Mouse (Mus musculus): ENCODE data around the gene Vmn2r89. TPM values are rescaled to one million over a fixed set of nuclear protein-coding genes. Genes with fewer than 3 reads are reported as not detected.
"Not testable (repeated sequence)": the region's sequence is repeated elsewhere in the genome, so short reads cannot be mapped to it uniquely, and the experiment has no call there.

Gene Vmn2r89
- total RNA-seq (2012; rRNA removed): not detected in 2 replicates

DNA sequence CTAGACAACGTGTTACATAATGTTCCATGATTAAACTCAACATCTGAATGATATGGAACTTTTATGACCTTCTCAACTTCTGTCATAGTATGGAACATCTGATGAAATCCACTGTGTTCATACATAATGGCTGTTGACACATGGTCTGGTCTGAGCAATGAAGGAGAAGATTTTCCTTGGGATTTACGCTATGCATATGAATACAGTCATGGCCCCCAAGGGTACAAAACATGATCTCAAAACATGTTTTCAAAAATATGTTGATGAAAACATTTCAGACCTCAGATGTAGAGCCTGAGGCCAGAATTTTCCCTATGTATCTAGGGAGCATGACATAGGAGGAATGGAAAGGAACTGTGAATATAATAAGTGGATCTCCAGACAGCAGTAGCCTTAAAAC, at the start of gene Vmn2r89:
Gene Vmn2r89 (plus strand): TSS at position 301 of the 400 bp plus-strand sequence.
- H3K9me3 ChIP-seq (ENCODE audit: control insufficient read depth, insufficient read depth, low read depth, low read length); H3K9ac ChIP-seq (ENCODE audit: insufficient read depth, low read depth, low read length, poor library complexity, severe bottlenecking); H3K36me3 ChIP-seq (ENCODE audit: control insufficient read depth, insufficient read depth, low read length, poor library complexity, severe bottlenecking); H3K4me3 ChIP-seq (ENCODE audit: insufficient read depth in 1 of 2, low read depth in 1 of 2, low read length in 2 of 2, poor library complexity in 1 of 2, severe bottlenecking in 1 of 2); in situ Hi-C loops (cut with MboI; ENCODE audit: low sequenced_read_pairs in 2 of 2, unreplicated experiment in 2 of 2); H3K4me1 ChIP-seq (ENCODE audit: control insufficient read depth in 2 of 2, insufficient read depth in 2 of 2, low read length in 2 of 2, poor library complexity in 1 of 2); DNase-seq (ENCODE audit: low read depth, low spot score); H3K27ac ChIP-seq (ENCODE audit: insufficient read depth, low read depth, low read length, poor library complexity, severe bottlenecking): not testable (repeated sequence)

DNA sequence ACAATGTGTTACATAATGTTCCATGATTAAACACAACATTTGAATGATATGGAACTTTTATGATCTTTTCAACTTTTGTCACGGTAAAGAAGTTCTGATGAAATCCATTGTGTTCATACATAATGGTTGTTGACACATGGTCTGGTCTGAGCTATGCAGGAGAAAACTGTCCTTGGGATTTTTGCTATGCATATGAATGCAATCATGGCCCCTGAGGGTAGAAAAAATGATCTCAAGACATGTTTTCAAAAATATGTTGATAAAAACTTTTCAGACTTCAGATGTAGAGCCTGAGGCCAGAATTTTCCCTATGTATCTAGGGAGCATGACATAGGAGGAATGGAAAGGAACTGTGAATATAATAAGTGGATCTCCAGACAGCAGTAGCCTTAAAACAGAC, 41.1 kb upstream of the Vmn2r89 start, which contains the start of gene Vmn2r88:
Gene Vmn2r88 (plus strand): TSS at position 301 of the 400 bp plus-strand sequence.
- DNase-seq (ENCODE audit: low read depth, low spot score): no peak
- no peak within 1 kb of the TSS for H3K4me3 ChIP-seq (ENCODE audit: insufficient read depth in 1 of 2, low read depth in 1 of 2, low read length in 2 of 2, poor library complexity in 1 of 2, severe bottlenecking in 1 of 2)
- no peaks in the 10 kb centered on the region for H3K36me3 ChIP-seq (ENCODE audit: control insufficient read depth, insufficient read depth, low read length, poor library complexity, severe bottlenecking)
- H3K9ac ChIP-seq (ENCODE audit: insufficient read depth, low read depth, low read length, poor library complexity, severe bottlenecking): no peak within 1 kb of the TSS
- in situ Hi-C loops (cut with MboI; ENCODE audit: low sequenced_read_pairs in 2 of 2, unreplicated experiment in 2 of 2): no loop called here
- no peaks in the 10 kb centered on the region for H3K4me1 ChIP-seq (ENCODE audit: control insufficient read depth in 2 of 2, insufficient read depth in 2 of 2, low read length in 2 of 2, poor library complexity in 1 of 2)
- no peak within 1 kb of the TSS for H3K27ac ChIP-seq (ENCODE audit: insufficient read depth, low read depth, low read length, poor library complexity, severe bottlenecking)
- no peaks in the 10 kb centered on the region for H3K9me3 ChIP-seq (ENCODE audit: control insufficient read depth, insufficient read depth, low read depth, low read length)
- TF ChIP-seq CHD2 (IDR thresholded peaks at IDR 0.05; ENCODE audit: low read depth, low read length): no peak
- TF ChIP-seq ZNF384 (IDR thresholded peaks at IDR 0.05; ENCODE audit: low read depth, low read length): no peak
- TF ChIP-seq HCFC1 (IDR thresholded peaks at IDR 0.05; ENCODE audit: borderline replicate concordance, insufficient read depth, low read length): no peak
- no peak for TF ChIP-seq MAFK (IDR thresholded peaks at IDR 0.05; ENCODE audit: insufficient read depth, low read depth, low read length)
- TF ChIP-seq ZC3H11A (IDR thresholded peaks at IDR 0.05; ENCODE audit: borderline replicate concordance, low read depth, low read length): no peak

- in situ Hi-C loops (cut with MboI; ENCODE audit: low sequenced_read_pairs in 2 of 2, unreplicated experiment in 2 of 2): no loop called here
- no peak for DNase-seq (ENCODE audit: low read depth, low spot score)
- no peaks in the 10 kb centered on the region for H3K9me3 ChIP-seq (ENCODE audit: control insufficient read depth, insufficient read depth, low read depth, low read length)
- no peak overlapping the region for H3K9ac ChIP-seq (ENCODE audit: insufficient read depth, low read depth, low read length, poor library complexity, severe bottlenecking)
- TF ChIP-seq CHD2 (IDR thresholded peaks at IDR 0.05; ENCODE audit: low read depth, low read length) (no peak), MAFK (IDR thresholded peaks at IDR 0.05; ENCODE audit: insufficient read depth, low read depth, low read length) (no peak), ZC3H11A (IDR thresholded peaks at IDR 0.05; ENCODE audit: borderline replicate concordance, low read depth, low read length) (no peak), ZNF384 (IDR thresholded peaks at IDR 0.05; ENCODE audit: low read depth, low read length) (no peak), HCFC1 (IDR thresholded peaks at IDR 0.05; ENCODE audit: borderline replicate concordance, insufficient read depth, low read length) (no peak)
- H3K36me3 ChIP-seq (ENCODE audit: control insufficient read depth, insufficient read depth, low read length, poor library complexity, severe bottlenecking): no peaks in the 10 kb centered on the region
- H3K4me1 ChIP-seq (ENCODE audit: control insufficient read depth in 2 of 2, insufficient read depth in 2 of 2, low read length in 2 of 2, poor library complexity in 1 of 2): no peaks in the 10 kb centered on the region
- no peak overlapping the region for H3K27ac ChIP-seq (ENCODE audit: insufficient read depth, low read depth, low read length, poor library complexity, severe bottlenecking)
- no peak overlapping the region for H3K4me3 ChIP-seq (ENCODE audit: insufficient read depth in 1 of 2, low read depth in 1 of 2, low read length in 2 of 2, poor library complexity in 1 of 2, severe bottlenecking in 1 of 2)
Observed at GRCm38 (mm10) chr14:51423885-51424284, 27.8 kb upstream of the Vmn2r89 start.

DNA sequence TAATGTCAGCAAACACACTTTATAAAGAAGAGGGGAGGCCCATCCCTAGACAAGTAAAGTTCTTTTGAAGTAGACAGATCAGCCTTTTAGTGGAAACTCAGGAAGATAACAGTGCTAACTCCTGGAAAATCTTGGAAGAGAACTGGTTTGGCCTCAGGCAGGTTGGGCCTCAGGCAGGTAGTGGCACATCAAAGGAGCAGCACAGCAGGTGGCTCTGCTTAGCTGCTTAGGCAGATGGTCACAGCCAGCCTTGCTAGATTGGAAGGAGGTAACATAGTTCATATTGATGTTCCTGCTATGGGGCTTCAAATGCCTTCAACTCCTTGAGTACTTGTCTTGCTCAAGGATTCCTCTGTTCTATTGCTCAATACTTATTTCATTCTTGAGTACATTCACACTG, 21.5 kb upstream of the Vmn2r89 start:
- H3K9me3 ChIP-seq (ENCODE audit: control insufficient read depth, insufficient read depth, low read depth, low read length); H3K9ac ChIP-seq (ENCODE audit: insufficient read depth, low read depth, low read length, poor library complexity, severe bottlenecking); H3K4me3 ChIP-seq (ENCODE audit: insufficient read depth in 1 of 2, low read depth in 1 of 2, low read length in 2 of 2, poor library complexity in 1 of 2, severe bottlenecking in 1 of 2); H3K27ac ChIP-seq (ENCODE audit: insufficient read depth, low read depth, low read length, poor library complexity, severe bottlenecking); H3K36me3 ChIP-seq (ENCODE audit: control insufficient read depth, insufficient read depth, low read length, poor library complexity, severe bottlenecking); H3K4me1 ChIP-seq (ENCODE audit: control insufficient read depth in 2 of 2, insufficient read depth in 2 of 2, low read length in 2 of 2, poor library complexity in 1 of 2); DNase-seq (ENCODE audit: low read depth, low spot score); in situ Hi-C loops (cut with MboI; ENCODE audit: low sequenced_read_pairs in 2 of 2, unreplicated experiment in 2 of 2): not testable (repeated sequence)

DNA sequence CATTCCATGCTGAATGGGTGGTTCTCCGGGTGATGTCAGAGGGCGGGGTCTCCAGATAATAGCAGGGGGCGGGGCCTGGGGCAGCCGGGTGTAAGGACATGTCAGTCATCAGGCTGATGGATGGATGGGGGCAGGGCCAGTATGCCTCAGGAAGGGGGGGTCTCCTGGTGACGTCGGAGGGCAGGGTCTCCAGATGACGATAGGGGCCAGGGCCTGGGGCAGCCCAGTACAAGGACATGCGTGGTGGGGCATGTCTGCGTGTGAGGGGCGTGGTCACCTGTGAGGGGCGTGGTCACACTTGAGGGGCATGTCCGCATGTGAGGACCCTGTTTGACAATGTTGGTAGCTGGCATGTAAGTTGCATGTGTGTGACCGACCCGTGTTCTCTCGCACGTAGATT, 17.1 kb upstream of the Vmn2r89 start:
- in situ Hi-C loops (cut with MboI; ENCODE audit: low sequenced_read_pairs in 2 of 2, unreplicated experiment in 2 of 2): no loop called here

More for the DNA sequence above, 17.1 kb upstream of the Vmn2r89 start:
- Histone ChIP-seq H3K4me1 (ENCODE audit: control insufficient read depth in 2 of 2, insufficient read depth in 2 of 2, low read length in 2 of 2, poor library complexity in 1 of 2) (no peaks in the 10 kb centered on the region), H3K36me3 (ENCODE audit: control insufficient read depth, insufficient read depth, low read length, poor library complexity, severe bottlenecking) (no peaks in the 10 kb centered on the region), H3K4me3 (ENCODE audit: insufficient read depth in 1 of 2, low read depth in 1 of 2, low read length in 2 of 2, poor library complexity in 1 of 2, severe bottlenecking in 1 of 2) (peak overlapping the region; percentile 55 to 98), H3K9ac (ENCODE audit: insufficient read depth, low read depth, low read length, poor library complexity, severe bottlenecking) (no peak overlapping the region; the same call in 1 of the 2 replicates), H3K27ac (ENCODE audit: insufficient read depth, low read depth, low read length, poor library complexity, severe bottlenecking) (no peak overlapping the region), H3K9me3 (ENCODE audit: control insufficient read depth, insufficient read depth, low read depth, low read length) (no peaks in the 10 kb centered on the region)
- DNase-seq (ENCODE audit: low read depth, low spot score): no peak
- TF ChIP-seq HCFC1 (IDR thresholded peaks at IDR 0.05; ENCODE audit: borderline replicate concordance, insufficient read depth, low read length) (no peak), CHD2 (IDR thresholded peaks at IDR 0.05; ENCODE audit: low read depth, low read length) (no peak), ZNF384 (IDR thresholded peaks at IDR 0.05; ENCODE audit: low read depth, low read length) (no peak), MAFK (IDR thresholded peaks at IDR 0.05; ENCODE audit: insufficient read depth, low read depth, low read length) (no peak), ZC3H11A (IDR thresholded peaks at IDR 0.05; ENCODE audit: borderline replicate concordance, low read depth, low read length) (no peak)
